Mouse (Mus musculus) liver, embryonic 16.5 days (tissue): ENCODE measurements around the gene Kdm2a. TPM values are rescaled to one million over a fixed set of nuclear protein-coding genes. Genes with fewer than 3 reads are reported as not detected.

Source experiments
- ATAC-seq: fragments of 200-750 bp; cut with Nextera tagmentation; 2 replicates; pipeline ENCODE4 v1.8.0; 2017; ENCODE audit warnings: low read depth, mild to moderate bottlenecking, moderate number of reproducible peaks, moderate library complexity
- H3K27ac ChIP-seq: fragments of 300-500 bp; sonication (generic); 2 replicates; pipeline ENCODE4 v1.5.1; 2014; ENCODE audit warnings: mild to moderate bottlenecking, low read length
- H3K27me3 ChIP-seq: fragments of 300-500 bp; sonication (generic); 2 replicates; pipeline ENCODE4 v1.6.1; 2014; ENCODE audit warnings: low read depth, low read length, mixed read lengths; ENCODE audit not compliant: control insufficient read depth, insufficient read depth
- H3K36me3 ChIP-seq: fragments of 300-500 bp; sonication (generic); 2 replicates; pipeline ENCODE4 v1.6.1; 2014; ENCODE audit warnings: mild to moderate bottlenecking; ENCODE audit not compliant: control insufficient read depth, insufficient read depth
- H3K4me1 ChIP-seq: fragments of 300-500 bp; sonication (generic); 2 replicates; pipeline ENCODE4 v1.6.1; 2014; ENCODE audit warnings: low read depth, low read length, mixed read lengths; ENCODE audit not compliant: control insufficient read depth
- H3K4me2 ChIP-seq: fragments of 300-500 bp; sonication (generic); 2 replicates; pipeline ENCODE4 v1.6.1; 2014; ENCODE audit warnings: low read depth, low read length, mixed read lengths
- H3K4me3 ChIP-seq: fragments of 300-500 bp; sonication (generic); 2 replicates; pipeline ENCODE4 v1.5.1; 2014; ENCODE audit warnings: low read depth, mild to moderate bottlenecking, low read length
- H3K9ac ChIP-seq: fragments of 300-500 bp; sonication (generic); 2 replicates; pipeline ENCODE4 v1.6.1; 2014; ENCODE audit warnings: low read depth, low read length
- H3K9me3 ChIP-seq: fragments of 300-500 bp; sonication (generic); replicated peaks from 2 replicates; pipeline ENCODE4 v1.6.1; 2016; ENCODE audit warnings: low read length; ENCODE audit not compliant: control insufficient read depth
- WGBS: fragments of 180-500 bp; shearing (Covaris S2); extraction: QIAGEN DNeasy Blood & Tissue Kit; methylation state at CpG from one replicate; pipeline ENCODE4 v1.1.7; 2014; ENCODE audit not compliant: insufficient replicate concordance; 5-methylcytosine and 5-hydroxymethylcytosine counted together
- polyA plus RNA-seq: library from polyadenylated mRNA; unstranded; fragments of >200 nt; fragmentation: Nextera tagmentation; extraction: Ambion mirVana; gene quantifications from 2 replicates; pipeline ENCODE4 v1.2.1, GENCODE M21; 2015

The Kdm2a gene
- polyA plus RNA-seq, 1 experiment from 2014 or later, result 13.7 TPM

DNA sequence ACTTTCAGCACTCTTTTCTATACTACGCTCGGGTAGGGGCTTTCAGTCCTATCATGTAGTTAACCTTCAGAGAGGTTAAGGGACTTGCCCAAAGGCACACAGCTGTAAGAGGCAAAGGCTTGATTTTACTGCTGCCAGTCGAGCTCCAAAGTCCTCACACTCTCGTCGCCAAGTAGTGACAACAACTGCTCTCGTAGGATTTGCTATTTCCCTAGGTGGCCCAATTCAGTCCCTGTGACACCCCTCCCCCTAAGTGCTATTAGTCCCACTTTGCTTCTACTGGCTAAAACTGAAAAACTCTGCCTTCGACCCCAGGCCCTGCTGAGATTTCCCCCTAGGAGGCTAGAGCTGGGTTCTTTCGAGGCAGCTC is 40.7 kb upstream of the Kdm2a start:
- no peak for ATAC-seq
- H3K27me3 ChIP-seq, result peaks cover 29% of the 10 kb centered on the region
- H3K4me1 ChIP-seq, result peaks cover 8% of the 10 kb centered on the region
- peak overlapping the region; percentile 49 for H3K4me2 ChIP-seq
- WGBS, result 13% methylated on average over 8 of the region's 8 CpGs
- 0 out of 2 replicates have a peak overlapping the region, but pooled peaks have one; percentile 16 for H3K27ac ChIP-seq
- no peaks in the 10 kb centered on the region for H3K36me3 ChIP-seq
- peak overlapping the region; percentile 50 for H3K9ac ChIP-seq
- H3K4me3 ChIP-seq, result peak overlapping the region; percentile 58
- no peaks in the 10 kb centered on the region for H3K9me3 ChIP-seq

DNA sequence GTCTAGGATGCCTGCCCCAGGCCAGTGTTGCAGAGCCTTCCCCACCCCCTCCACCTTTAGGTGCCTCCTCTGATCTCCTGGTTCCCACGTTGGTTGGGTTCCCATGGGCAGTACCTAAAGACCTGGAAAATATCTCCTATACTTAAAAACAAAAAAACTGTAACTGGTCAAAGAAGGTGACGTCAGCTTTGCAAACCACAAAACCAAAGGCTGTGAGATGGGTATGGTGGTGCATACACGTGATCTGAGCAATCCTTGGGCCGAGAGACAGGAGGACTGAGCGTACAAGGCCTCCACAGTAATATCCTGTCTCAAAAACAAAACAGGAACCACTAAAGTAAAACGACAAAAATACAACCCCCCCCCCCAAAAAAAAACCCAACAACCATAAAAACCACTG is 39.8 kb upstream of the Kdm2a start:
- Histone ChIP-seq H3K27ac (no peak overlapping the region), H3K4me3 (no peak overlapping the region), H3K4me1 (peaks cover 8% of the 10 kb centered on the region), H3K9ac (no peak overlapping the region), H3K4me2 (no peak overlapping the region), H3K9me3 (no peaks in the 10 kb centered on the region), H3K36me3 (no peaks in the 10 kb centered on the region), H3K27me3 (peaks cover 29% of the 10 kb centered on the region)
- ATAC-seq, result no peak
- 11% methylated on average over 6 of the region's 6 CpGs for WGBS

- Histone ChIP-seq H3K4me2 (no peak overlapping the region), H3K9me3 (no peaks in the 10 kb centered on the region), H3K4me1 (peaks cover 4% of the 10 kb centered on the region), H3K36me3 (no peaks in the 10 kb centered on the region), H3K4me3 (no peak overlapping the region), H3K9ac (no peak overlapping the region), H3K27me3 (peaks cover 29% of the 10 kb centered on the region), H3K27ac (no peak overlapping the region)
- WGBS, result 43% methylated on average over 3 of the region's 3 CpGs
- no peak for ATAC-seq
Observed at GRCm38 (mm10) chr19:4436254-4436653, 38.2 kb upstream of the Kdm2a start.

DNA sequence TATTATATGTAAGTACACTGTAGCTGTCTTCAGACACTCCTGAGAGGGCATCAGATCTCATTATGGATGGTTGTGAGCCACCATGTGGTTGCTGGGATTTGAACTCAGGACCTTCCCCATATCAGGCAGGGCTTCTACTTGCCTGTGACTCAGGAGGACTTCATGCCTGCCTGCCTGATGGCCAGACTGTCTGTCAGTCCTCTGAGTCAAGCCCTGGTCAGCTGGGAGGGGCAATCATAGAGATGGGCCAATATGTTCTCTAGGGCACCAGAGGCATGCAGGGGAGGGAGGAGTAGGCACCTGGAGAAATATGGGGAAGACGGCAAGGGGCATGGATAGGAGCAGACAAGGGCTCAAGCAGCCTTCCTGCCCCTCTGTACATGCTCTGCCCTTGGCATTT is 36.9 kb upstream of the Kdm2a start:
- Histone ChIP-seq H3K36me3 (no peaks in the 10 kb centered on the region), H3K4me1 (no peaks in the 10 kb centered on the region), H3K27me3 (peaks cover 22% of the 10 kb centered on the region), H3K4me3 (no peak overlapping the region), H3K27ac (no peak overlapping the region), H3K9ac (no peak overlapping the region), H3K9me3 (no peaks in the 10 kb centered on the region), H3K4me2 (no peak overlapping the region)
- 72% methylated on average over 1 of the region's 1 CpGs for WGBS
- ATAC-seq, result no peak

DNA sequence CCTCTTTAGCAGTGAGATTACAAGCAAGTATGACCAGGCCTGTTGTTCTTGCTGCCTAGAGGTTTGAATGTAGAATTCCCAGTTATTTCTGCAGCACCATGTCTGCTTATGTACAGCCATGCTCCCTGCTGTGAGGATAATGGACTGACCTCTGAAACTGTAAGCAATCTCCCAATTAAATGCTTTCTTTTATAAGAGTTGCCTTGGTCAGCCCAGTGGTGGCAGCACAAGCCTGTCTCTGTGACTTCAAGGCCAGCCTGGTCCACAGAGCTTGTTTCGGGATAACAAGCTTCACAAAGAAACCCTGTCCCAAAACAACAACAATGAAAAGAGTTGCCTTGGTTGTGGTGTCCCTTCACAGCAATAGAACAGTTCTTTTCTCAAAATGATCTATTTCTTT is 35.7 kb upstream of the Kdm2a start:
- Histone ChIP-seq H3K4me1 (no peaks in the 10 kb centered on the region), H3K4me2 (no peak overlapping the region), H3K27ac (no peak overlapping the region), H3K36me3 (no peaks in the 10 kb centered on the region), H3K27me3 (peaks cover 10% of the 10 kb centered on the region), H3K9me3 (no peaks in the 10 kb centered on the region), H3K9ac (no peak overlapping the region), H3K4me3 (no peak overlapping the region)
- no peak for ATAC-seq
- WGBS, result 76% methylated on average over 1 of the region's 1 CpGs

GRCm38 (mm10) chr19:4430091-4430620 is 32.1 kb upstream of the Kdm2a start:
- Histone ChIP-seq H3K27me3 (no peaks in the 10 kb centered on the region), H3K4me3 (no peak overlapping the region), H3K4me1 (no peaks in the 10 kb centered on the region), H3K4me2 (no peak overlapping the region), H3K27ac (no peak overlapping the region), H3K36me3 (no peaks in the 10 kb centered on the region), H3K9ac (no peak overlapping the region), H3K9me3 (no peaks in the 10 kb centered on the region)
- ATAC-seq, result no peak
- WGBS, result 73% methylated on average over 4 of the region's 4 CpGs

DNA sequence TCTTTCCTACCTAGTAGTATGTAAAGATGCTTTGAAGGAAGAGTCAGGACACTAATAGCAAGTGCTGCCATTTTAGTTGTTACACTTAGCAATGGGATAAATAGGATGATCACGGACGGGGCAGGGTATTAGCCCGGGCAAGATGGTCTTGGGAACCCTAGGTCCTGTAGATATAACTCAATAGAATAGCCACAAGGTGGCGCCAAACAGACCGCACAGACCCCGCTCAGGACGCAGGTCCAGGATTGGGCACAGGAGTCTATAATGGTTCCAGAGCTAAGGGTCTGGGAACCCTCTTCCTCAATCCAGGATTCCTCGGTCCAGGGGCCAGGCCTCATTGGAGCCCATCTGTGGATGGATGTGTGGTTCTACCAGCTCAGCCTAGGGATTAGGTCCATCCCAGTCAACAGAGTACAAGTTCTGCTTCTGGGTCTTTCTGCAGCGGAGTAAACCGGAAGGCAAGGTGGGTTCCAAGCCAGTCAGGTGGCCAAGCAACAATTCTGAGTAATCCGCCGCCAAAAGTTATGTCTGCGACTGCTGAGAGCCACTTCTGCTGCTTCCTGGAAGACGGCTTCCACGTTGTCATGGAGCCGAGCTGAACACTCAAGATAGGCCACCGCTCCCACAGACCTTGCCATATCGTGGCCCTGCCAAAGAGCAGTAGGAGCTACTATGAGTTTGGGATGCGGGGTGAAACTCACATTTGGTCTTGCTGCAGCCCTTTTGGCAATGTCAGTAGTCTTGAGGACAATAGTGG is 27.7 kb upstream of the Kdm2a start:
- H3K27ac ChIP-seq, result no peak overlapping the region
- 0 out of 2 replicates have a peak, but pooled peaks cover under 1% of the 10 kb centered on the region for H3K4me1 ChIP-seq
- no peaks in the 10 kb centered on the region for H3K36me3 ChIP-seq
- no peak for ATAC-seq
- H3K9ac ChIP-seq, result no peak overlapping the region
- H3K9me3 ChIP-seq, result no peaks in the 10 kb centered on the region
- H3K4me3 ChIP-seq, result no peak overlapping the region
- no peak overlapping the region for H3K4me2 ChIP-seq
- 58% methylated on average over 19 of the region's 19 CpGs for WGBS
- no peaks in the 10 kb centered on the region for H3K27me3 ChIP-seq

- Histone ChIP-seq H3K4me3 (no peak overlapping the region), H3K36me3 (no peaks in the 10 kb centered on the region), H3K9ac (no peak overlapping the region), H3K27ac (no peak overlapping the region), H3K9me3 (no peaks in the 10 kb centered on the region), H3K4me1 (0 out of 2 replicates have a peak, but pooled peaks cover 3% of the 10 kb centered on the region), H3K4me2 (no peak overlapping the region), H3K27me3 (no peaks in the 10 kb centered on the region)
- no peak for ATAC-seq
- 48% methylated on average over 3 of the region's 3 CpGs for WGBS
Observed at GRCm38 (mm10) chr19:4423021-4423420, 24.9 kb upstream of the Kdm2a start.

DNA sequence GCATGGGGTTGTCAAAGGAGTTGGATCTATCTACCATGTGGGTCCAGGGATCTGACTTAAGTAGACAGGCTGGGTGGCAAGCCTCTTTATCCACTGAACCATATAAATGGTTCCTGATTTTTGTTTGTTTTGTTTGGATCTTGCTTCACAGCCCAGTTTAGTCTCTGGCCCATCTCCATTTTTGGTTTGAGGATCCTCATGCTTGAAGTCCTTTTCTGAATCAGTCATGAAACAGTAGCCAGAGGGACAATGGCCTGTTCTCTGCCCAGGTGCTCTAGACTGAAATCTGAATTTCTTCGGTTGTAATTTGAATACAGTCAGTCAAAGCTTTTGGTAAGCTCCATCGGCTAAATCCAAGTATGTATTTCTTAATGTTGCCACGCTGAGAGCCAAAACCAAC is 24.5 kb upstream of the Kdm2a start:
- no peaks in the 10 kb centered on the region for H3K9me3 ChIP-seq
- H3K9ac ChIP-seq, result no peak overlapping the region
- H3K27me3 ChIP-seq, result no peaks in the 10 kb centered on the region
- no peak overlapping the region for H3K4me3 ChIP-seq
- H3K4me2 ChIP-seq, result no peak overlapping the region
- no peak for ATAC-seq
- 0 out of 2 replicates have a peak, but pooled peaks cover 3% of the 10 kb centered on the region for H3K4me1 ChIP-seq
- WGBS, result 75% methylated on average over 3 of the region's 3 CpGs
- H3K27ac ChIP-seq, result no peak overlapping the region
- no peaks in the 10 kb centered on the region for H3K36me3 ChIP-seq
